16 mouse cellular contexts compared by ENCODE assay signal in the genomic region with DNA sequence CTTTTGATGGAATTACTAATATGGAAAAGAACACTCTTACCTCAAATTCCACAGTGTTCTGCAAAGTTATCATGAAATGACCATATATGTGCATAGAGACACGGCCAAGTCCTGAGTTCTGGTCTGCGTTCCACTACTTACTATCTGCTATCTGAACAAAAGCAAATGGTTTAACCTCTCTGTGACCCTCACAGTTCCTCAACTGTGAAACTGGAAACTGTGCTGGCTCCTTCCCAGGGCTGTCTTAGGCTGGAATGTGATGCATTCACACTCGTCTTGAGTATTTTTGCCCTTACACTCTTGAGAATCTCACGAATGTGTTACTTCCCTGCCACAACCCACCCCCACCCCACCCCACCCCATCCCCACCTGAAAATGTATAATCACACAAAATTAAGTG. TPM values are rescaled to one million over a fixed set of nuclear protein-coding genes. Genes with fewer than 3 reads are reported as not detected.
DNase-seq lines count a peak whose midpoint lies in the region; ATAC-seq and TF ChIP-seq lines count a peak whose summit lies in the region.
"Had no signal": no experiment of that assay in that cellular context is flagged by ENCODE, and none has a peak within 500 bp of the region (broad histone marks: within the 10 kb centered on the region; RNA-seq: fewer than 3 reads in every experiment).

No protein-coding gene starts in this region.

- H3K4me1 ChIP-seq in heart, embryonic 16.5 days (ENCODE audit: control insufficient read depth, insufficient read depth, low read length) = peaks cover 20% of the 10 kb centered on the region

- DNase-seq in heart, adult 9 months (ENCODE audit: low spot score in 2 of 2) = no peak
- DNase-seq in NIH3T3 (ENCODE audit: low read depth) = peak; percentile 61
- peak; percentile 4 for DNase-seq in brain, embryonic 14.5 days (ENCODE audit: low read depth)
- DNase-seq in lung, postnatal 10 days = peak; percentile 34
- no peak for DNase-seq in frontal cortex, adult 2 months (ENCODE audit: extremely low spot score in 1 of 2, low spot score in 1 of 2)
- DNase-seq: cerebellum, adult 2 months; embryo, embryonic 11 days; midbrain, embryonic 14.5 days; right cerebral cortex, postnatal 4 days had no signal

- TF ChIP-seq POLR2A in brain, embryonic 14.5 days (IDR thresholded peaks at IDR 0.05; ENCODE audit: borderline replicate concordance, extremely low read depth, insufficient read depth, insufficient read length, poor library complexity, severe bottlenecking) = no peak

- H3K9ac ChIP-seq in heart, embryonic 16.5 days (ENCODE audit: low read length) = no peak overlapping the region
- H3K9ac ChIP-seq: limb, embryonic 15.5 days had no signal

- WGBS in heart, embryonic 16.5 days = 16% methylated on average over 4 of the region's 4 CpGs

- peaks cover 10% of the 10 kb centered on the region for H3K36me3 ChIP-seq in heart, embryonic 16.5 days (ENCODE audit: control insufficient read depth, insufficient read depth)

- ATAC-seq in heart, embryonic 16.5 days (replicated peaks; ENCODE audit: extremely low read depth, insufficient read depth, low FRiP score) = peak; percentile 80
- ATAC-seq in megakaryocyte-erythroid progenitor cell, adult 5-6 weeks (replicated peaks; ENCODE audit: low FRiP score, low TSS enrichment, poor library complexity, severe bottlenecking) = no peak
- no peak for ATAC-seq in erythroid progenitor cell, adult 5-6 weeks (replicated peaks; ENCODE audit: low FRiP score, poor library complexity, severe bottlenecking)
- ATAC-seq: CD4-positive, CD25-positive, alpha-beta regulatory T cell, adult 4 months; hindbrain, embryonic 16.5 days had no signal

- H3K27ac ChIP-seq in heart, embryonic 16.5 days (ENCODE audit: low read length) = peak overlapping the region; percentile 74
- H3K27ac ChIP-seq: limb, embryonic 15.5 days; macrophage had no signal

- H3K4me3 ChIP-seq in heart, embryonic 16.5 days (ENCODE audit: low read length) = no peak overlapping the region
- H3K4me3 ChIP-seq: limb, embryonic 15.5 days had no signal

- no peaks in the 10 kb centered on the region for H3K9me3 ChIP-seq in heart, embryonic 16.5 days (replicated peaks; ENCODE audit: control insufficient read depth, low read length)
- H3K9me3 ChIP-seq: limb, embryonic 15.5 days had no signal

- no peak for TF ChIP-seq CTCF in brain, embryonic 14.5 days (IDR thresholded peaks at IDR 0.05; ENCODE audit: borderline replicate concordance, extremely low read depth, insufficient read depth, insufficient read length)

- no peak overlapping the region for H3K4me2 ChIP-seq in heart, embryonic 16.5 days (ENCODE audit: low read depth, low read length)
- H3K4me2 ChIP-seq: limb, embryonic 15.5 days had no signal

- no peaks in the 10 kb centered on the region for H3K27me3 ChIP-seq in heart, embryonic 16.5 days (ENCODE audit: control insufficient read depth, insufficient read depth, low read length)
- H3K27me3 ChIP-seq: limb, embryonic 15.5 days had no signal

RNA-seq across cellular contexts. Expression of a gene that starts 14.8 kb away (rescaled TPM):
- 87.7 and 95.1 TPM in 2 replicates for polyA plus RNA-seq in heart, embryonic 16.5 days (2015; fragmentation: Nextera tagmentation; extraction: Ambion mirVana)
- polyA plus RNA-seq in brain, embryonic 14.5 days (2012; rRNA removed) = 95.4 and 105 TPM in 2 replicates
- 59.1 and 63.9 TPM in 2 replicates for total RNA-seq in megakaryocyte-erythroid progenitor cell, adult 5-6 weeks (2014; fragmentation: Nextera tagmentation)
- total RNA-seq in megakaryocyte-erythroid progenitor cell, adult 5-6 weeks (2017) = 180 and 214 TPM in 2 replicates
- polyA plus RNA-seq in frontal cortex, adult 2 months (2012; rRNA removed) = 89.3 and 95.7 TPM in 2 replicates
- total RNA-seq in erythroid progenitor cell, adult 5-6 weeks (2015; ENCODE audit: low replicate concordance) = 21.4 and 31.0 TPM in 2 replicates
- total RNA-seq in erythroid progenitor cell, adult 5-6 weeks (2017; ENCODE audit: low replicate concordance) = 41.4 and 53.7 TPM in 2 replicates

RNA-seq across cellular contexts. Expression of a gene that starts 42.3 kb away (rescaled TPM):
- 0.12 and 0.20 TPM in 2 replicates for polyA plus RNA-seq in heart, embryonic 16.5 days (2015; fragmentation: Nextera tagmentation; extraction: Ambion mirVana)
- 1.7 and 1.8 TPM in 2 replicates for polyA plus RNA-seq in brain, embryonic 14.5 days (2012; rRNA removed)
- not detected in 2 replicates for total RNA-seq in megakaryocyte-erythroid progenitor cell, adult 5-6 weeks (2014; fragmentation: Nextera tagmentation)
- not detected in 2 replicates for total RNA-seq in megakaryocyte-erythroid progenitor cell, adult 5-6 weeks (2017)
- 0.38 and 0.58 TPM in 2 replicates for polyA plus RNA-seq in frontal cortex, adult 2 months (2012; rRNA removed)
- not detected in 2 replicates for total RNA-seq in erythroid progenitor cell, adult 5-6 weeks (2015; ENCODE audit: low replicate concordance)
- not detected in 2 replicates for total RNA-seq in erythroid progenitor cell, adult 5-6 weeks (2017; ENCODE audit: low replicate concordance)
- polyA plus RNA-seq: CD4-positive, CD25-positive, alpha-beta regulatory T cell, adult 4 months; macrophage had no signal

Comparison
In these comparisons a context has a peak if more than half of its experiments do, and no peak if none do; other contexts are left out.
1. DNase-seq: peak in NIH3T3 (single experiment), brain, embryonic 14.5 days (single experiment) and lung, postnatal 10 days (single experiment); none in heart, adult 9 months (0 of 2) and frontal cortex, adult 2 months (0 of 2).